Mouse (Mus musculus) small intestine, adult 2 months (tissue): ENCODE measurements around the gene Tpst1. TPM values are rescaled to one million over a fixed set of nuclear protein-coding genes. Genes with fewer than 3 reads are reported as not detected.
A peak's percentile ranks its signal among the peaks of the same experiment; 100 is the strongest.

Experiments used
- H3K27ac ChIP-seq: fragments of 200-500 bp; 2 replicates; pipeline ENCODE4 v1.5.1; 2012; ENCODE audit warnings: low read depth, low read length, control low read depth, inconsistent platforms; ENCODE audit not compliant: insufficient read depth
- H3K27me3 ChIP-seq: fragments of 200-500 bp; 2 replicates; pipeline ENCODE4 v1.6.1; 2012; ENCODE audit warnings: mild to moderate bottlenecking, moderate library complexity, low read length, inconsistent platforms; ENCODE audit not compliant: control insufficient read depth, insufficient read depth
- H3K36me3 ChIP-seq: fragments of 200-500 bp; 2 replicates; pipeline ENCODE4 v1.6.1; 2012; ENCODE audit warnings: mild to moderate bottlenecking, low read length, control low read depth, inconsistent platforms; ENCODE audit not compliant: control insufficient read depth, insufficient read depth
- H3K4me1 ChIP-seq: fragments of 200-500 bp; 2 replicates; pipeline ENCODE4 v1.6.1; 2012; ENCODE audit warnings: low read length, inconsistent platforms, mixed read lengths; ENCODE audit not compliant: control insufficient read depth, insufficient read depth, insufficient read length
- H3K4me3 ChIP-seq: fragments of 200-500 bp; 2 replicates; pipeline ENCODE4 v1.5.1; 2012; ENCODE audit warnings: low read depth, mild to moderate bottlenecking, control low read depth, inconsistent platforms, low read length, moderate library complexity
- CTCF ChIP-seq: fragments of 200-500 bp; IDR thresholded peaks from 2 replicates; pipeline ENCODE4 v1.5.1; 2012; ENCODE audit warnings: low read depth, mild to moderate bottlenecking, control low read depth, inconsistent platforms, low read length, moderate library complexity, mixed read lengths; ENCODE audit not compliant: insufficient replicate concordance, insufficient read length; ENCODE audit errors: extremely low read depth
- POLR2A ChIP-seq: fragments of 200-500 bp; IDR thresholded peaks from 2 replicates; pipeline ENCODE4 v1.6.1; 2012; ENCODE audit warnings: low read depth, mild to moderate bottlenecking, control low read depth, inconsistent platforms, low read length, moderate library complexity
- WGBS: fragments of 180-500 bp; shearing (Covaris S2); methylation state at CpG from one replicate; pipeline ENCODE4 v1.1.7; 2018; 5-methylcytosine and 5-hydroxymethylcytosine counted together
- polyA plus RNA-seq: library from polyadenylated mRNA; depleted of rRNA; stranded (reverse); fragments of >200 nt; gene quantifications from 2 replicates; pipeline ENCODE4 v1.2.3, GENCODE M21; 2012

Tpst1 gene
- polyA plus RNA-seq, 1 experiment = 4.8 TPM

DNA sequence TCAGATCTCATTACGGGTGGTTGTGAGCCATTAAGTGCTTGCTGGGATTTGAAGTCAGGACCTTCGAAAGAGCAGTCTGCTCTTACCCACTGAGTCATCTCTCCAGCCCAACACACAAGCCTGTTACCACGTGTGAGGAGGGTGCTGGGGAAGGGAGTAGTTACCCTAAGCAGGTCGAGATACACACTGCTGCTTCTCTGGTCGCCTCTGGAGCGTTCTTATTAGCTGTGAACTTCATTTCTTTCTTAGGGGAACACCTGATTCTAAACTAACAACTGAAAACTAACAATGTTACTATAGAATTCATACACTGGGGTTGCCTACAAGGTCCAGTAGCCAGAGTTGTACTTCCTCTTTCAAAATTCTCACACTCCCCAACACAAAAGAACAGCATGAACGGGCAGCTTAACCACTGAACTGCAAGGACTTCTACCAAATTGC is 86.7 kb downstream of the Tpst1 start:
- Histone ChIP-seq H3K36me3 (no peaks in the 10 kb centered on the region), H3K27me3 (no peaks in the 10 kb centered on the region), H3K4me3 (no peak overlapping the region), H3K27ac (no peak overlapping the region), H3K4me1 (no peaks in the 10 kb centered on the region)
- TF ChIP-seq CTCF (no peak), POLR2A (no peak)
- WGBS = 51% methylated on average over 7 of the region's 7 CpGs

DNA sequence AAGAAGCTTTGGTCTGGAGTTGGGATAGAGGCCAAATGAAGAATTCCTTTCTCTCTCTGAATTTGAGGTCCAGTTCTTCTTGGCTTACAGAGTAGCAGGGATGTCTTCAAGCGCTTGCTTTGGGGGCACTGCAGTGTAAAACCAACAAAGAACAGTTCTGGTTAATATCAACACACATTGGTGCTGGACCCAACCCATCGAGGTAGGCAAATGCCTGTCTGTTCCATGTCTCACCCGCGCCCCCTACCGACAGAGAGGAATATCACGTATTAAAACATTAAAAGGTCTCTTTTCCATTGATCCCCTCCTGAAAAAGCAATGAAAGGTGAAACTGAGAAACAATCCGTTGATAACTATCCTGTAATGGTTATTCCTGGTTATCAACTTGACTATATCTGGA is 90.5 kb downstream of the Tpst1 start:
- no peaks in the 10 kb centered on the region for H3K4me1 ChIP-seq
- TF ChIP-seq POLR2A (no peak), CTCF (peak; percentile 83; the same call in 1 of the 2 replicates)
- WGBS = 3% methylated on average over 7 of the region's 7 CpGs
- no peak overlapping the region for H3K27ac ChIP-seq
- no peak overlapping the region for H3K4me3 ChIP-seq
- no peaks in the 10 kb centered on the region for H3K27me3 ChIP-seq
- H3K36me3 ChIP-seq = no peaks in the 10 kb centered on the region

DNA sequence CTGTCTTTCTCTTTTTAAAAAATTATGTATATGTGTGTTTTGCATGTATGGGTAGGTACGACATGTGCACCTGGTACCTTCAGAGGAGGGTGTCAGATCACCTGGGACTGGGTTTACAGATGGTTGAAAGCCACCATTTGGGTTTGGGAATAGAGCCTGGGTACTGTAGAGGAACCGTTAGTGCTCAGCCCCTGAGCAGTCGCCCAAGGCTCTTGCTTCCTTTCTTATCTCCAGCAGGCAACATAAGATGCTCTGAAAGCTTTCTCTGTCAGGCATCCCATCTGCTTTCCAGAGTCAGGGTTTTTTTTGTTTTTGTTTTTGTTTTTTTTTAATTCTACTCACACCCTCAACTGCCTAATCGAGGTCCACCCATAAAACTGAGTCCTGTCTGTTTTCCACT is 92.1 kb downstream of the Tpst1 start:
- Histone ChIP-seq H3K4me3 (no peak overlapping the region), H3K4me1 (no peaks in the 10 kb centered on the region), H3K36me3 (no peaks in the 10 kb centered on the region), H3K27me3 (no peaks in the 10 kb centered on the region), H3K27ac (no peak overlapping the region)
- WGBS = 73% methylated on average over 4 of the region's 4 CpGs
- TF ChIP-seq POLR2A (no peak), CTCF (no peak)

DNA sequence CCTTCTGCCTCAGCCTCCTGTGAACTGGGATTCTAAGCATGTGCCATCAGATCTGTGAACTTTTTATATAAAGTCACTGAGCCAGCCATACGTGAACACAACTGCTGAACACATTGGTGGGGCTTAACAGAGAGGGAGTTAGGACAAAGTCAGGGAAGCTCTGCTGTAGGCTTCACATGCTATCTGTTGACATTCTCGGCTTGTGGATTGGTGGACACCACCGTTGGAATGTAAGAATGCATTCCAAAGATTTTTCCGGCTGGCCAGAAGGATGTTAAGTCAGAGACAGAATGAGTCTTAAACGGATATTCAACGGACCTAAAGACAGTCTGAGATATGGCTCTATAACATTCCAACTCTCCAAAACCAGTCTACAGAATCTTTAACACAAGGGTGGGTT is 96.0 kb downstream of the Tpst1 start:
- WGBS = 49% methylated on average over 6 of the region's 6 CpGs
- Histone ChIP-seq H3K27ac (no peak overlapping the region), H3K4me3 (no peak overlapping the region), H3K27me3 (no peaks in the 10 kb centered on the region), H3K36me3 (no peaks in the 10 kb centered on the region), H3K4me1 (peaks cover 10% of the 10 kb centered on the region; the same call in 1 of the 2 replicates)
- TF ChIP-seq CTCF = no peak
- TF ChIP-seq POLR2A = no peak

DNA sequence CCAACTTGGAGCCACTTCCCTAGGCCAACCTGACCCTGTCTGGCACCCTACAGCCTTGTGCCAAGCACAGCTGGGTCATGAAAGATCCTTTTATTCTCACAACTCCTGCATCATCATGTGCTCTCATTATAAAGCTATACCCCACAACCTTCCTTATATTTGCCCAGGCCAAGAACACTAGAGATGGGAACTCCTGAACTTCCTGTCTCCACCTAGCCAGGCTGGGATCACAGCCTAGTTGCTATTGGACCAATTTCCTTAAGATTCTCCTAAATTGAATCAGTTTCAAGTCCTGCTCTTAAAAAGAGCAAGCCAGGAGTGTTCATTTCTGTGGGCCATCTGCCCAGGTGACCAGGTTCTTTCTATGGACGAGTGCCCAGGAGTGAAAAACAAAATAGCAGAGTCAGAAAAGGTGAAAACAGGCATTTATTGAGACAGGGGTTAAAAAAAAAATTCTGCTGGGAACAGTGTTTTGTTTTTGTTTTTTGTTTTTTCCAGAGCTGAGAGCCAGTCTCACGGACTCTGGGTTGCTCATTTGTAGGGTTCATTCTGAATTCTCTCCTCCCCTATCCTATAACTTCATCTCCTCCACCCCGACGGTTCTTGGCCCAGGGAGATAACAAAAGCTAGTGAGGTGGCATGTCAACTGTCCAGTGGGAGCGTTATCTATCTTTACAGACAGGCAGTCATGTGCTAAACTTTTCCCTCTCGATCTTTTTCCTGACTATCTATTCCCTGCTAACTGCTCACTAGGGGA is 97.7 kb downstream of the Tpst1 start:
- Histone ChIP-seq H3K36me3 (no peaks in the 10 kb centered on the region), H3K27me3 (no peaks in the 10 kb centered on the region), H3K4me3 (peak overlapping the region; percentile 89), H3K27ac (peak overlapping the region; percentile 88), H3K4me1 (peaks cover 10% of the 10 kb centered on the region; the same call in 1 of the 2 replicates)
- 6% methylated on average over 6 of the region's 6 CpGs for WGBS
- no peak for TF ChIP-seq CTCF
- TF ChIP-seq POLR2A = no peak

DNA sequence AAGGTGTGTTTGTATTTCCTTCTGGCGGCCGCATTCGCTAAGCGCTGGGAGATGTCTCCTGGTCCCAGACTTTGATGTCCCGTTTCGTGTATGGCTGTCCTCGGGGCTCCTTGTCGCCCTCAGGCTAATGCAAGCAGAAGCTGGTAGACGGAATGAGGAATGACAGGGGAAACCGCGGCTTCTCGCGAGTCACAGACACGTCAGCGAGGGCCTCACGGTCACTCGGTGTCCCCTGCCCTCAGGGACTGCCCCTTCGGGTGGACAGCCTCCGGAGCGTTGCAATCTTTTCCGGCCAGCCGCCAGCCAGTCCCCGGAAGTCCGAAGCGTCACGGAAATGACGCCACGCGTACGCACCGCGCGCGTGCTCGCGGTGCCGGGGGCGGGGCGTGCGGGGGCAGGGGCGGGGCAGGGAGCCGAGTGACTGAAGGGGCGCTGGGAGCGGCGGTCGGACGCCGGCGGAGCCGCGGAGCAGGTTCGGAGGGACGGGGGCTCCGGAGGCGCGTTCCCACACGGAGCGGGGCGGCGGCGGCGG is 98.4 kb downstream of the Tpst1 start, which contains the start of gene Rabgef1:
Rabgef1 (plus strand) TSS at position 376 of the 532 bp plus-strand sequence.
- under 1% methylated on average over 57 of the region's 62 CpGs for WGBS
- TF ChIP-seq POLR2A (peak; percentile 94), CTCF (no peak)
- no peaks in the 10 kb centered on the region for H3K27me3 ChIP-seq

DNA sequence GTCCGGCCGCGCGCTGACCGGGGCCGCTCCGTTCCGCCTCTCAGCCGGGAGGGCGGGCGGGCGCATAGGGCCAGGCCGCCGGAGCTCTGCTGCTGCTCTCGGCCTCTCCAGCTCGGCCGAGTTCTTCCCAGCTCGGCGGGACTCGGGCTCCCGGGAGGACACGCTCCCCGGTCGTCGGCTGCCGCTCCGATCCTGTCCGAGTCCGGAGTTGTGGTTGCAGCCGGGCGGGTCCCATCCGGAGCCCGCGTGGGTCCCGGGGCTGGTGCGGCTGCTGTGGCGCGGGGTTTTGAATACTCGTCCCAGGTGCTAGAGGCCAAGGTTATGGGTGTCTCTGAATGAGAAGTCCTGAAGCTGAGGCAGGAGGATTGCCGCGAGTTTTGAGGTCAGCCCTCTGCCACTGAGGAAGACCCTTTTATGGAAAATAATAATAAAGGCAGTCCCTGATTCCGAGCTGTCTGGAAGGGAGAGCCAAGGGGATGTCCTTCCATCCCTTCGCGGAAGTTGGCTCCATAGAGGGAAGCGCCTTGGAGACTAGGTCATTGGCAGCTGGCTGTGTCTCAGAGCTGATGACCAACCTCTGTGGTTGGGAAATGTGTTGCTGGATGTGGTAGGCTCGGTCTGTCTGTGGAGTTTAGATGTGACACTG is 99.0 kb downstream of the Tpst1 start:
- under 1% methylated on average over 43 of the region's 46 CpGs for WGBS
- Histone ChIP-seq H3K4me1 (peaks cover 10% of the 10 kb centered on the region; the same call in 1 of the 2 replicates), H3K27ac (0 out of 2 replicates have a peak overlapping the region, but pooled peaks have one; percentile 29), H3K27me3 (no peaks in the 10 kb centered on the region), H3K36me3 (no peaks in the 10 kb centered on the region), H3K4me3 (peak overlapping the region; percentile 89)
- TF ChIP-seq POLR2A (no peak), CTCF (no peak)

More for the DNA sequence above, 98.4 kb downstream of the Tpst1 start, which contains the start of gene Rabgef1:
- Histone ChIP-seq H3K4me1 (peaks cover 10% of the 10 kb centered on the region; the same call in 1 of the 2 replicates), H3K27ac (peak within 1 kb of the TSS; percentile 88), H3K4me3 (peak within 1 kb of the TSS; percentile 89), H3K36me3 (no peaks in the 10 kb centered on the region)
